Mouse (Mus musculus) ES-E14 (cell line): ENCODE results near the gene Lrch3.

Source experiments
- CHD2 ChIP-seq: IDR thresholded peaks from 2 replicates; pipeline ENCODE4 v1.6.1; 2014; ENCODE audit warnings: mild to moderate bottlenecking, low read depth, low read length, inconsistent platforms
- HCFC1 ChIP-seq: IDR thresholded peaks from 2 replicates; pipeline ENCODE4 v1.6.1; 2012; ENCODE audit warnings: low read length, inconsistent platforms, borderline replicate concordance; ENCODE audit not compliant: insufficient read depth
- MAFK ChIP-seq: IDR thresholded peaks from 2 replicates; pipeline ENCODE4 v1.6.1; 2014; ENCODE audit warnings: mild to moderate bottlenecking, low read depth, low read length, inconsistent platforms; ENCODE audit not compliant: insufficient read depth
- ZC3H11A ChIP-seq: IDR thresholded peaks from 2 replicates; pipeline ENCODE4 v1.6.1; 2012; ENCODE audit warnings: low read depth, mild to moderate bottlenecking, inconsistent platforms, low read length, borderline replicate concordance
- ZNF384 ChIP-seq: IDR thresholded peaks from 2 replicates; pipeline ENCODE4 v1.6.1; 2012; ENCODE audit warnings: low read depth, low read length, inconsistent platforms

GRCm38 (mm10) chr16:33019117-33019770 is 105.3 kb downstream of the Lrch3 start:
- TF ChIP-seq HCFC1 (no peak), MAFK (no peak), ZC3H11A (no peak), ZNF384 (no peak), CHD2 (no peak)
